Mouse (Mus musculus) embryonic stem cell, embryonic (primary cell): Measurements from ENCODE around the gene Lgr5.

Source experiments
- CTCF ChIA-PET, 4 experiments: fragments of 300-600 bp in 2 of 4; fragments of 350-600 bp in 2 of 4; sonication (Branson Sonifier 250); formaldehyde crosslinking; loops; one replicate each; lab custom pipeline; 2022; ENCODE audit warnings: inconsistent platforms in 2 of 4; lab: Charles Lee
- POLR2A ChIA-PET, 4 experiments: fragments of 300-600 bp in 2 of 4; fragments of 350-600 bp in 2 of 4; sonication (Branson Sonifier 250); formaldehyde crosslinking; loops; one replicate each; lab custom pipeline; 2022; ENCODE audit warnings: antibody characterized with exemption in 4 of 4, inconsistent platforms in 1 of 4; lab: Charles Lee

Lgr5 gene

GRCm38 (mm10) chr10:115473213-115473961 is 114.2 kb downstream of the Lgr5 start:
- CTCF ChIA-PET: no interaction called here
- POLR2A ChIA-PET: interaction anchor here in 2 of 4 experiments (0.6 kb wide), 2 partner anchors 77 to 168 kb away, joined by 5 to 7 read pairs; no protein-coding TSS in a partner anchor

GRCm38 (mm10) chr10:115470621-115471334 is 116.8 kb downstream of the Lgr5 start:
- POLR2A ChIA-PET: no interaction called here
- CTCF ChIA-PET: no interaction called here

- ChIA-PET CTCF (interaction anchor here in 3 of 4 experiments (0.6 to 1.2 kb wide), 3 partner anchors 148 to 880 kb away, joined by 3 to 5 read pairs (median 3); no protein-coding TSS in a partner anchor), POLR2A (interaction anchor here in 2 of 4 experiments (0.5 to 2.4 kb wide), 2 partner anchors 10 to 197 kb away, joined by 4 to 7 read pairs; no protein-coding TSS in a partner anchor)
Measured at GRCm38 (mm10) chr10:115469040-115469439, 118.5 kb downstream of the Lgr5 start.

- ChIA-PET CTCF (interaction anchor here in 2 of 4 experiments (0.6 to 0.8 kb wide), 3 partner anchors 149 to 881 kb away, joined by 3 to 11 read pairs (median 5); no protein-coding TSS in a partner anchor), POLR2A (interaction anchor here in 2 of 4 experiments (0.5 to 2.4 kb wide), 3 partner anchors 10 to 714 kb away, joined by 3 to 7 read pairs (median 4); no protein-coding TSS in a partner anchor)
Measured at GRCm38 (mm10) chr10:115468632-115469031, 118.9 kb downstream of the Lgr5 start.

- POLR2A ChIA-PET: interaction anchor here in 2 of 4 experiments (0.5 to 2.4 kb wide), 2 partner anchors 11 to 715 kb away, joined by 3 to 7 read pairs; no protein-coding TSS in a partner anchor
- CTCF ChIA-PET: interaction anchor here in 2 of 4 experiments (0.6 to 0.8 kb wide), 2 partner anchors 149 to 689 kb away, joined by 5 to 11 read pairs; no protein-coding TSS in a partner anchor
Measured at GRCm38 (mm10) chr10:115467985-115468384, 119.6 kb downstream of the Lgr5 start.

GRCm38 (mm10) chr10:115465778-115466177 is 121.8 kb downstream of the Lgr5 start:
- CTCF ChIA-PET: interaction anchor here in 1 of 4 experiments (0.5 kb wide), 1 partner anchor 264 kb away, joined by 3 read pairs; no protein-coding TSS in a partner anchor
- POLR2A ChIA-PET: no interaction called here

GRCm38 (mm10) chr10:115465072-115465471 is 122.5 kb downstream of the Lgr5 start:
- ChIA-PET CTCF (no interaction called here), POLR2A (no interaction called here)

- CTCF ChIA-PET: interaction anchor here in 1 of 4 experiments (1.5 kb wide), 1 partner anchor 56 kb away, joined by 3 read pairs; no protein-coding TSS in a partner anchor
- POLR2A ChIA-PET: interaction anchor here in 1 of 4 experiments (0.8 to 1.0 kb wide), 2 partner anchors 10 to 21 kb away, joined by 3 to 4 read pairs; no protein-coding TSS in a partner anchor
Measured at GRCm38 (mm10) chr10:115462646-115463045, 124.9 kb downstream of the Lgr5 start.

GRCm38 (mm10) chr10:115457368-115458021 is 130.1 kb downstream of the Lgr5 start:
- ChIA-PET POLR2A (no interaction called here), CTCF (no interaction called here)

GRCm38 (mm10) chr10:115448614-115449013 is 139.0 kb downstream of the Lgr5 start:
- ChIA-PET CTCF (no interaction called here), POLR2A (no interaction called here)

GRCm38 (mm10) chr10:115437286-115437685 is 150.3 kb downstream of the Lgr5 start:
- CTCF ChIA-PET: interaction anchor here in 2 of 4 experiments (0.6 to 1.0 kb wide), 2 partner anchors 252 to 859 kb away, joined by 5 to 7 read pairs; no protein-coding TSS in a partner anchor
- POLR2A ChIA-PET: interaction anchor here in 1 of 4 experiments (0.9 to 2.2 kb wide), 2 partner anchors 18 to 122 kb away, joined by 3 to 5 read pairs; partner anchors contain the start of gene Rab21

- ChIA-PET CTCF (no interaction called here), POLR2A (interaction anchor here in 1 of 4 experiments (0.9 kb wide), 1 partner anchor 29 kb away, joined by 4 read pairs; no protein-coding TSS in a partner anchor)
Measured at GRCm38 (mm10) chr10:115425351-115425750, 162.2 kb downstream of the Lgr5 start.

GRCm38 (mm10) chr10:115421976-115422375 is 165.6 kb downstream of the Lgr5 start:
- POLR2A ChIA-PET: interaction anchor here in 2 of 4 experiments (0.5 to 1.8 kb wide), 2 partner anchors 12 to 247 kb away, joined by 3 to 5 read pairs; no protein-coding TSS in a partner anchor
- CTCF ChIA-PET: no interaction called here

GRCm38 (mm10) chr10:115414056-115414455 is 173.5 kb downstream of the Lgr5 start:
- ChIA-PET POLR2A (interaction anchor here in 2 of 4 experiments (0.7 to 2.6 kb wide), 7 partner anchors 10 to 98 kb away, joined by 3 to 12 read pairs (median 7); no protein-coding TSS in a partner anchor), CTCF (interaction anchor here in 1 of 4 experiments (1.9 kb wide), 1 partner anchor 8 kb away, joined by 5 read pairs; no protein-coding TSS in a partner anchor)

GRCm38 (mm10) chr10:115413496-115413895 is 174.1 kb downstream of the Lgr5 start:
- POLR2A ChIA-PET: interaction anchor here in 3 of 4 experiments (0.6 to 2.6 kb wide), 9 partner anchors 10 to 99 kb away, joined by 3 to 12 read pairs (median 5); no protein-coding TSS in a partner anchor
- CTCF ChIA-PET: no interaction called here

- ChIA-PET POLR2A (interaction anchor here in 2 of 4 experiments (0.6 to 1.8 kb wide), 8 partner anchors 9 to 22 kb away, joined by 3 to 9 read pairs (median 4); partner anchors contain the start of gene Thap2 (in 2 of the 2)), CTCF (interaction anchor here (0.5 to 1.9 kb wide), 19 partner anchors 8 to 228 kb away, joined by 3 to 10 read pairs (median 4); partner anchors contain the start of gene Zfc3h1 (in 1 of the 4))
Measured at GRCm38 (mm10) chr10:115406393-115406792, 181.2 kb downstream of the Lgr5 start.
